Mouse (Mus musculus) midbrain, embryonic 16.5 days (tissue): ENCODE measurements at regions not wholly inside any gene's neighbourhood (a gene's known extent, or its start where the extent isn't known, plus 50 kb on each side); places are given as distances from the start of the nearest gene placed in this dataset.

ENCODE experiments used
- ATAC-seq: fragments of 200-750 bp; cut with Nextera tagmentation; 2 replicates; pipeline ENCODE4 v1.8.0; 2017; ENCODE audit warnings: moderate TSS enrichment
- H3K27ac ChIP-seq: fragments of 300-500 bp; sonication (generic); 2 replicates; pipeline ENCODE4 v1.5.1; 2014; ENCODE audit warnings: mild to moderate bottlenecking, low read length, mixed read lengths
- H3K27me3 ChIP-seq: fragments of 300-500 bp; sonication (generic); 2 replicates; pipeline ENCODE4 v1.6.1; 2014; ENCODE audit warnings: low read depth, low read length, mixed read lengths; ENCODE audit not compliant: control insufficient read depth, insufficient read depth
- H3K36me3 ChIP-seq: fragments of 300-500 bp; sonication (generic); 2 replicates; pipeline ENCODE4 v1.6.1; 2014; ENCODE audit warnings: mild to moderate bottlenecking, low read length, moderate library complexity, mixed read lengths; ENCODE audit not compliant: control insufficient read depth, insufficient read depth
- H3K4me1 ChIP-seq: fragments of 300-500 bp; sonication (generic); 2 replicates; pipeline ENCODE4 v1.6.1; 2014; ENCODE audit warnings: mild to moderate bottlenecking, low read length, mixed read lengths; ENCODE audit not compliant: control insufficient read depth, insufficient read depth
- H3K4me2 ChIP-seq: fragments of 300-500 bp; sonication (generic); 2 replicates; pipeline ENCODE4 v1.6.1; 2014; ENCODE audit warnings: mild to moderate bottlenecking, low read length, mixed read lengths
- H3K4me3 ChIP-seq: fragments of 300-500 bp; sonication (generic); 2 replicates; pipeline ENCODE4 v1.5.1; 2014; ENCODE audit warnings: low read depth, mild to moderate bottlenecking, low read length, moderate library complexity, mixed read lengths
- H3K9ac ChIP-seq: fragments of 300-500 bp; sonication (generic); 2 replicates; pipeline ENCODE4 v1.6.1; 2014; ENCODE audit warnings: low read depth, low read length, mixed read lengths
- H3K9me3 ChIP-seq: fragments of 300-500 bp; sonication (generic); replicated peaks from 2 replicates; pipeline ENCODE4 v1.6.1; 2014; ENCODE audit warnings: mild to moderate bottlenecking, low read length, mixed read lengths; ENCODE audit not compliant: control insufficient read depth, poor library complexity, severe bottlenecking
- WGBS: fragments of 180-500 bp; shearing (Covaris S2); extraction: QIAGEN DNeasy Blood & Tissue Kit; methylation state at CpG from one replicate; pipeline ENCODE4 v1.1.7; 2014; 5-methylcytosine and 5-hydroxymethylcytosine counted together

DNA sequence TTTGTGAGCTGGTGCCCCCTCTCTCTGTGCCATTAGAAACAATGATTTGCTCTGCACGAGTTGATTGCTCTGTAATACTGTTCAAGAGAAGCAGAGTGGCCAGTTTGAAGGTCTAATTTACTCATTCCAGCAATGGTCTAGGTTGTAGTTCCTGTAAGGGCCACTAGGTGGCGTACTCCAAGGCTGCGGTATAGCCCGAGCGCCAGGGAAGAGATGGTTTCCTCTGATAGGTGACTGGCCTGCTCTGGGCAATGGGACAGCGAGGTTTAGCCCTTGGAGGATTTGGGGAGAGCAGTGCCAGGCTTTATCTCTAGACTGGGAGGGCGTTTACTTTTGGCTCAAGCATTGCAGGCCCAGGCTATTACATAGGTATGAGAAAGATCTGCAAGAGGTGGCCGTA is 76.8 kb upstream of the Mki67 start:
- no peak for ATAC-seq
- Histone ChIP-seq H3K4me2 (no peak overlapping the region), H3K27me3 (no peaks in the 10 kb centered on the region), H3K4me3 (no peak overlapping the region), H3K9ac (no peak overlapping the region), H3K36me3 (no peaks in the 10 kb centered on the region), H3K27ac (no peak overlapping the region), H3K4me1 (peaks cover 7% of the 10 kb centered on the region), H3K9me3 (no peaks in the 10 kb centered on the region)
- 40% methylated on average over 8 of the region's 8 CpGs for WGBS

DNA sequence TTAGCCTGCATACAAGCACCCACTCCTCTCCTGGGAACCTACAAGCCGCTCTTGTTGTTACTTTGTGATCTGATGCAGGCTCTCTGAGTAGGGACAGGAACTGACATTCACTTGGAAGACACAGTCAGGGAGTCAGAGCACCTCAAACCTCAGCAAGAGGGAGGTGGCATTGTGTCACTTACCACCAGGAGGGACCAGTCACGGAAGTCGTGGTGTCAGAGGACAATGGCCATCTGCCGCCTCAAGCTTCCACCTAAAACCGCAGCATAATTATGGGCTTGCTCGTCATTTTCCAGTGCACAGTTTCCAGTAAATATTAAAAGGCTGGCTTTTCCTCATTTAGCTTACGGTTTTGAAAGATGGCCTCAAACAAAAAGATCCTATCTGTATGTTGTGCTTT is 78.1 kb upstream of the Mki67 start:
- ATAC-seq = no peak
- Histone ChIP-seq H3K27me3 (no peaks in the 10 kb centered on the region), H3K4me3 (no peak overlapping the region), H3K9me3 (no peaks in the 10 kb centered on the region), H3K9ac (no peak overlapping the region), H3K27ac (no peak overlapping the region), H3K4me1 (peaks cover 7% of the 10 kb centered on the region), H3K36me3 (no peaks in the 10 kb centered on the region), H3K4me2 (no peak overlapping the region)
- WGBS = 30% methylated on average over 7 of the region's 7 CpGs

DNA sequence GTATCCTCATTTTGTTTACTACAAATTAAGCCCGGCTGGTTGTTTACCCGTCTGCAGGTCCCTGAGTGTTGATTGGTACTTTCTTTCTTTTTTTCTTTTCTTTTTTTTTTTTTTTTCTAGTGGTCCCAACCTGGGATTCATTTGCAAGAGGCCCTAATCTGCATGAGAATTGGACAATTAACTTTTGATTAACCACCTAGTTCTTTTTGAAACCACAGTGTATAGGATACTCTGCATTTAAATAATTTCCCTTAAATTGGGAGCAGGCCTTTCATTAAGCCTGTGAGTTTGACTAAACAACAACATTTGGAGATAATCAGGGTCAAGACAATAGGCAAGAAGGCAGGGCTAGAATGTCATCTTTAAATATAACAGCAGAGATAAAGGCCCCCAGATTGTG is 78.5 kb upstream of the Mki67 start:
- no peak overlapping the region for H3K4me2 ChIP-seq
- H3K4me1 ChIP-seq = peaks cover 7% of the 10 kb centered on the region
- no peaks in the 10 kb centered on the region for H3K27me3 ChIP-seq
- no peak overlapping the region for H3K9ac ChIP-seq
- ATAC-seq = no peak
- H3K4me3 ChIP-seq = no peak overlapping the region
- no peaks in the 10 kb centered on the region for H3K9me3 ChIP-seq
- H3K36me3 ChIP-seq = no peaks in the 10 kb centered on the region
- no peak overlapping the region for H3K27ac ChIP-seq
- WGBS = 37% methylated on average over 2 of the region's 2 CpGs

DNA sequence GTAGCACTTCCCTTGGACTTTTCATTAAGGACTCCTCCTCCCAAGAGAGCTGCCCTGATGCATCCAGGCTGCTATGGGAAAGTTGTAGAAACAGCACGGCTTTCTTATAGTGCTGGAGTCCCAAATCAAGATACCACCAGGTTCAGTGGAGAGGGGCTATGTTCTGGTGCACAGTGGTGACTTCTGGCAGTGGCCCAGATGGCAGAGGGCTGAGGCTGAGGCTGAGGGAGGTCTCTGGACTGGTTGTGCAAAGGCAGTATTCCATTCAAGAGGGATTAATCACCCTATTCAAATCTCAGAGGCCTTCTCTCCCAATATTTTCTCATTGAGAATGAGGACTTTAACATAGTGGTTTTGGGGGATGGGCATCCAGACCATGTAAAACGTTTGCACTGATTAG is 82.3 kb upstream of the Mki67 start:
- Histone ChIP-seq H3K4me2 (no peak overlapping the region), H3K9ac (no peak overlapping the region), H3K4me1 (peaks cover 7% of the 10 kb centered on the region), H3K9me3 (no peaks in the 10 kb centered on the region), H3K27me3 (no peaks in the 10 kb centered on the region), H3K27ac (no peak overlapping the region), H3K4me3 (no peak overlapping the region), H3K36me3 (no peaks in the 10 kb centered on the region)
- WGBS = 42% methylated on average over 2 of the region's 2 CpGs
- ATAC-seq = no peak

DNA sequence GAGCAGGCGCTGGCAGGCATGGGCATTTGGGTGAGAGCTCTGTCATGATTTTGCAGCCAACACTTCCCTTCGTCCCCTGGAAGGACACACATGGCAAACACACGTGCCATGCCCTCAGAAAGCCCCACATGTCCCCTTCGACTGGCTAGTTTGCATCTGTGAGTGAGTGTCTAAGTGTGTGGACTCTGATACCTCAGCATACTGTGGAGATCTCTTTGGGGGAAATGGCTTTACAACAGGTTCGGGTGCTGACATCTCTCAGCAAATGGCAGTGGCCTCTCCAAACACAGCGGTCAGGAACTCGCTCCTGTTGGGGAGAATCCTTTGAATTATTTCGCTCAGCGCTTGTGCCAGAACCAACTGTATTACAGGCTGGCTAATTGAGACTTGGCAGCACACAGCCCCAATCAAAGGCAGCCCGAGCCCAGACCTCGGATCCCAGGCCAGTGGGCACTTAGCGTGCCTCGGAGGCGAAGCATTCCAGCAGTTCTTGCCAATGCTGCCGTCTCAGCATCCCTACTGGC is 86.5 kb upstream of the Mki67 start:
- ATAC-seq = no peak
- peaks cover 3% of the 10 kb centered on the region; the same call in 1 of the 2 replicates for H3K4me1 ChIP-seq
- WGBS = 79% methylated on average over 15 of the region's 15 CpGs
- H3K27ac ChIP-seq = no peak overlapping the region
- no peaks in the 10 kb centered on the region for H3K36me3 ChIP-seq
- no peak overlapping the region for H3K4me3 ChIP-seq
- H3K27me3 ChIP-seq = no peaks in the 10 kb centered on the region
- no peak overlapping the region for H3K9ac ChIP-seq
- no peaks in the 10 kb centered on the region for H3K9me3 ChIP-seq
- no peak overlapping the region for H3K4me2 ChIP-seq

DNA sequence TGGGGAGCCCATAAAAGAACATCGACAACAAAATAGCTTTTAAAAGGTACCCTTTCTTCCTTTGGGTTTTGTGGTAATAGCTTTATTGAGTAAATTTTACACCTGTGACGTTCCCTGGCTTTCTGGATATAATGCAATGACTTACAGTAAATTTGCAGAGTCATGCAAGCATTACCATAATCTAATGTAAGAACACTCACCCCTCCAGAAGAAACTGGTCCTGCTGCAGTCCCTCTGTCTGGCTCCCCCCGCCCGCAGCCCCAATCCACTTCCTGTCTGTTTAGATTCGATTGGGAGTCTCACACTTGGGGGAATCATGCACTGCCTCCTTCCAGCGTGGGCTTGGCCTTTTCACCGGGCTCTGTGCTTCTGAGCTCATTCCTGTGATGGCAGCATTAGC is 88.6 kb upstream of the Mki67 start:
- Histone ChIP-seq H3K27me3 (no peaks in the 10 kb centered on the region), H3K36me3 (no peaks in the 10 kb centered on the region), H3K4me1 (peaks cover 8% of the 10 kb centered on the region), H3K9me3 (no peaks in the 10 kb centered on the region), H3K4me2 (no peak overlapping the region), H3K4me3 (no peak overlapping the region), H3K9ac (no peak overlapping the region), H3K27ac (no peak overlapping the region)
- no peak for ATAC-seq
- 58% methylated on average over 7 of the region's 7 CpGs for WGBS

DNA sequence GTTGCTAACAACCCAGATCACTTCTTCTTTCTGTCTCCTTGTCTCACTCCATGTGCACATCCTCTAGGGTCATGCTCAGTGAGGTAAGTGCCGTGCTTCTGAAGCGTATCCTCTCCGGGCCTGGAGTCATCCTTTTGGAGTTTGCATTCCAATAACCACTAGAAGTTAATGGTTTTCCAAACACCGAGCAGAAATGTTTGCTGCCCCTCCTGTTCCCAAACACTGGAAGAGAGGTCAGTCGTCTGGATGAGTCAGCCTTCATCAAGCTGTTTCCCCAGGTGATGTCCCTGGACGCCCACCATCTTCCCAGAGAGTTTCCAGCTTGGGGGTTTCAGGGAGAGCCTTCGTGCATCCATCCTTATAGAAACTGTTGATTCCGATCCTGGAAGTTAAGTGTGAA is 90.0 kb upstream of the Mki67 start:
- H3K36me3 ChIP-seq = no peaks in the 10 kb centered on the region
- 84% methylated on average over 8 of the region's 8 CpGs for WGBS
- H3K4me3 ChIP-seq = no peak overlapping the region
- no peak overlapping the region for H3K4me2 ChIP-seq
- H3K9me3 ChIP-seq = no peaks in the 10 kb centered on the region
- ATAC-seq = no peak
- no peaks in the 10 kb centered on the region for H3K27me3 ChIP-seq
- no peak overlapping the region for H3K27ac ChIP-seq
- H3K4me1 ChIP-seq = peaks cover 8% of the 10 kb centered on the region
- H3K9ac ChIP-seq = no peak overlapping the region

DNA sequence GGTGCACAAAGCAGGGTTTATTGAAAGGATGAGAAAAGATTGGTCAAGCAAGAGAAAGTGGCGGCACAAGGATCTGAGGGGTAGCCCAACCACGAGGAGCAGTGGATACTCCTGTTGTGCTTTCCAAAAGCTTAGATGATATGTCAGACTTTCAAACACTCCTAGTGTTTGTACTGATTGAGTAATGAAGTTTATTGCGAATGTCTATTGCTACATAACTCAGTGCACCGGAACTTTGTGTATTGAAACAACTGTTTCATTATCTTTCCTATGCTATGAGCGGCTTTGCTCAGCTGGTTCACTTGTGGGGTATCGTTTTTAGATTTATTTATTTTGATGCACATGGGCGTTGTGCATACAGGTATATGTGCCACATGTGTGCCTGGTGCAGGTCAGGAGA is 90.5 kb upstream of the Mki67 start:
- WGBS = 90% methylated on average over 7 of the region's 7 CpGs
- H3K4me1 ChIP-seq = peaks cover 8% of the 10 kb centered on the region
- H3K36me3 ChIP-seq = no peaks in the 10 kb centered on the region
- H3K9ac ChIP-seq = no peak overlapping the region
- no peak overlapping the region for H3K27ac ChIP-seq
- H3K4me3 ChIP-seq = no peak overlapping the region
- H3K27me3 ChIP-seq = no peaks in the 10 kb centered on the region
- no peak overlapping the region for H3K4me2 ChIP-seq
- H3K9me3 ChIP-seq = no peaks in the 10 kb centered on the region
- ATAC-seq = no peak

DNA sequence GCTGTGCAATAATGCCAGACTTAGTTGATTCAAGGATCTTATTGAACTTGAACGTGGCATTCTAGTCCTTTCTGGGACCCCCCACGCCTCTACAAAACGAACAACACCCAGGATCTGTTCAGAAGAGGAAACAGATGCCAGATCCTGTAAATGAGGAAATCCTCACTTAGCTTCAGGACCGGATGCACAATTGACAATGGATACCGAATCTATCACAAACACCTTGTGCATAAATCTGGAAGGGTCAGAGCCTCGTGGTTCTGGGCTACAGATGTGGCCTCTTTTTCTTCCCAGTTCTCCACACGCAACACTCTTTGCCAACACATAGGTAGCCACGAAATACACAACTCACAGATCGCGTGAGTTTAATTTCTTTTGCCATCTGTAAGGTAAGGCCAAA is 93.0 kb upstream of the Mki67 start:
- 83% methylated on average over 10 of the region's 10 CpGs for WGBS
- Histone ChIP-seq H3K4me2 (peak overlapping the region; percentile 9; the same call in 1 of the 2 replicates), H3K4me3 (no peak overlapping the region), H3K9me3 (no peaks in the 10 kb centered on the region), H3K4me1 (peaks cover 8% of the 10 kb centered on the region), H3K9ac (no peak overlapping the region), H3K27ac (no peak overlapping the region), H3K36me3 (no peaks in the 10 kb centered on the region), H3K27me3 (no peaks in the 10 kb centered on the region)
- ATAC-seq = no peak
